In genomic region chr5:92809416-92809750, GRCm38 (mm10) we compare ENCODE assay signal across 8 mouse cellular contexts.
DNase-seq lines count a peak whose midpoint lies in the region; ATAC-seq and TF ChIP-seq lines count a peak whose summit lies in the region.

No protein-coding gene starts in this region.

- peak overlapping the region; percentile 66 for H3K4me3 ChIP-seq in lung, adult 2 months (replicated peaks; ENCODE audit: extremely low read depth, low read depth, low read length)
- peak overlapping the region; percentile 23 for H3K4me3 ChIP-seq in forebrain, embryonic 14.5 days (ENCODE audit: low read depth, low read length)
- peak overlapping the region; percentile 37 for H3K4me3 ChIP-seq in limb, embryonic 13.5 days
- H3K4me3 ChIP-seq in neural tube, embryonic 15.5 days (replicated peaks): peak overlapping the region; percentile 37

- no peaks in the 10 kb centered on the region for H3K36me3 ChIP-seq in forebrain, embryonic 14.5 days (ENCODE audit: control insufficient read depth, insufficient read depth, low read length)
- H3K36me3 ChIP-seq in limb, embryonic 13.5 days: no peaks in the 10 kb centered on the region
- no peaks in the 10 kb centered on the region for H3K36me3 ChIP-seq in neural tube, embryonic 15.5 days

- H3K4me1 ChIP-seq in lung, adult 2 months (ENCODE audit: control insufficient read depth, insufficient read depth, low read length): peaks cover 5% of the 10 kb centered on the region
- H3K4me1 ChIP-seq in forebrain, embryonic 14.5 days (ENCODE audit: control insufficient read depth, insufficient read depth, low read length): peaks cover 27% of the 10 kb centered on the region
- peaks cover 49% of the 10 kb centered on the region for H3K4me1 ChIP-seq in limb, embryonic 13.5 days
- H3K4me1 ChIP-seq in neural tube, embryonic 15.5 days: peaks cover 28% of the 10 kb centered on the region

- H3K9me3 ChIP-seq in forebrain, embryonic 14.5 days (replicated peaks; ENCODE audit: control insufficient read depth, low read length): no peaks in the 10 kb centered on the region
- no peaks in the 10 kb centered on the region for H3K9me3 ChIP-seq in limb, embryonic 13.5 days
- no peaks in the 10 kb centered on the region for H3K9me3 ChIP-seq in neural tube, embryonic 15.5 days (replicated peaks)

- ATAC-seq in forebrain, embryonic 14.5 days: no peak
- ATAC-seq in limb, embryonic 13.5 days (ENCODE audit: low FRiP score, low read depth): no peak
- ATAC-seq in neural tube, embryonic 15.5 days (ENCODE audit: low FRiP score): no peak

- TF ChIP-seq POLR2A in lung, adult 2 months (IDR thresholded peaks at IDR 0.05; ENCODE audit: borderline replicate concordance, extremely low read depth, low read depth, low read length): no peak; the same call in 1 of the 2 replicates

- H3K27me3 ChIP-seq in forebrain, embryonic 14.5 days (replicated peaks; ENCODE audit: control insufficient read depth, insufficient read depth, low read length): no peaks in the 10 kb centered on the region
- 0 out of 2 replicates have a peak, but pooled peaks cover 6% of the 10 kb centered on the region for H3K27me3 ChIP-seq in limb, embryonic 13.5 days
- H3K27me3 ChIP-seq in neural tube, embryonic 15.5 days (replicated peaks): no peaks in the 10 kb centered on the region; the same call in 1 of the 2 replicates

- H3K27ac ChIP-seq in forebrain, embryonic 14.5 days (ENCODE audit: low read depth, low read length): peak overlapping the region; percentile 9; the same call in 1 of the 2 replicates
- H3K27ac ChIP-seq in limb, embryonic 13.5 days: no peak overlapping the region
- peak overlapping the region; percentile 23; the same call in 1 of the 2 replicates for H3K27ac ChIP-seq in neural tube, embryonic 15.5 days (replicated peaks)

- H3K4me2 ChIP-seq in forebrain, embryonic 14.5 days (ENCODE audit: low read length): peak overlapping the region; percentile 52
- H3K4me2 ChIP-seq in limb, embryonic 13.5 days (replicated peaks): peak overlapping the region; percentile 67
- peak overlapping the region; percentile 61 for H3K4me2 ChIP-seq in neural tube, embryonic 15.5 days

- no peak for TF ChIP-seq CTCF in lung, adult 2 months (IDR thresholded peaks at IDR 0.05; ENCODE audit: insufficient read depth, low read length)

- WGBS in lung, adult 2 months: 48% methylated on average over 13 of the region's 13 CpGs
- 18% methylated on average over 13 of the region's 13 CpGs for WGBS in forebrain, embryonic 14.5 days
- 17% methylated on average over 13 of the region's 13 CpGs for WGBS in limb, embryonic 13.5 days
- 21% methylated on average over 13 of the region's 13 CpGs for WGBS in neural tube, embryonic 15.5 days

- H3K9ac ChIP-seq in forebrain, embryonic 14.5 days (ENCODE audit: low read length): peak overlapping the region; percentile 51
- H3K9ac ChIP-seq in limb, embryonic 13.5 days: no peak overlapping the region; the same call in 1 of the 2 replicates
- H3K9ac ChIP-seq in neural tube, embryonic 15.5 days (replicated peaks): no peak overlapping the region

- no peak for DNase-seq in lung, adult 2 months
- DNase-seq in lung, postnatal 14 days: no peak
- no peak for DNase-seq in forebrain, embryonic 14.5 days (ENCODE audit: low spot score)
- no peak for DNase-seq in ovary, postnatal 10 days (ENCODE audit: low spot score)
- DNase-seq in frontal cortex, postnatal 25 days (ENCODE audit: low spot score in 2 of 2): no peak
- DNase-seq in thymus, postnatal 14 days: no peak
